Mouse (Mus musculus) fat pad, adult 2 months (tissue): Measurements from ENCODE around the gene Scn4a.

Source experiments
- DNase-seq: peaks from one replicate; pipeline ENCODE4 v3.0.0-alpha.2; 2011; ENCODE audit warnings: low read depth, low spot score; ENCODE audit errors: extremely low read depth

Scn4a gene

GRCm38 (mm10) chr11:106273811-106274210 is 79.3 kb downstream of the Scn4a start:
- DNase-seq = no peak

GRCm38 (mm10) chr11:106273311-106273684 is 79.8 kb downstream of the Scn4a start:
- DNase-seq = no peak

DNA sequence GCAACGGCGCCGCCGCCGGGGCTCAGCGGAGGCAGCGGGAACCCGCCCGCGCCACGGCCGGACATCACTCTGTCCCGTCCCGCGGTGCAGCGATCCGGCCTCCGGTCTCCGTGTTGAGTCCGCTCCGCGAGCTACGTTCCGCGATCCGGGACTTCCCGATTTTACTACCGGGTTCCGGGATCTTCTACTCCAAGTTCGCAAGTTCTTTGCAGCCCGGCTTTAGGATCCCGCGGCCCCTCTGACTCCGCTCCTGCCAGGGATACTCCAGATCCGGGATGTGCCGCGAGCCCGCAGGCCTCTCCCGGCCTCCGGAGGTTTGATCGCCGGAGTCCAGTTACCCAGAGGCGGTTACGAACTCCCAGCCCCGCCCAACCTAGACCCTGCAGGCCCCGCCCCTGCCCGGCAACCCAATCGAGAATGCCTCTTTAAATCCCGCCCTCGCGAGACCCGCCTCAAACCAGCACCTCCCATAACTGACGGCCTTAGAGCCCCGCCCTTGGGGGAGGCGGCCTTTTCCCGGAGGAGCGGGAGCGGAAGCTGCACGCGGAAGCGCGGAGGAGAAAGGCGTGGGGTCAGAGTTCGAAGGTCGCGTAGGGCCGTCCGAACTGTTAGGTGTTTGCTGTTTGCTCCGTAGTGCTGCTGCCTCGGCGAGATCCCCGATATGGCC is 80.3 kb downstream of the Scn4a start, which contains the start of gene Smarcd2:
TSS of gene Smarcd2 (minus strand) at position 329 of the 667 bp plus-strand sequence.
- peak; percentile 82 for DNase-seq

DNA sequence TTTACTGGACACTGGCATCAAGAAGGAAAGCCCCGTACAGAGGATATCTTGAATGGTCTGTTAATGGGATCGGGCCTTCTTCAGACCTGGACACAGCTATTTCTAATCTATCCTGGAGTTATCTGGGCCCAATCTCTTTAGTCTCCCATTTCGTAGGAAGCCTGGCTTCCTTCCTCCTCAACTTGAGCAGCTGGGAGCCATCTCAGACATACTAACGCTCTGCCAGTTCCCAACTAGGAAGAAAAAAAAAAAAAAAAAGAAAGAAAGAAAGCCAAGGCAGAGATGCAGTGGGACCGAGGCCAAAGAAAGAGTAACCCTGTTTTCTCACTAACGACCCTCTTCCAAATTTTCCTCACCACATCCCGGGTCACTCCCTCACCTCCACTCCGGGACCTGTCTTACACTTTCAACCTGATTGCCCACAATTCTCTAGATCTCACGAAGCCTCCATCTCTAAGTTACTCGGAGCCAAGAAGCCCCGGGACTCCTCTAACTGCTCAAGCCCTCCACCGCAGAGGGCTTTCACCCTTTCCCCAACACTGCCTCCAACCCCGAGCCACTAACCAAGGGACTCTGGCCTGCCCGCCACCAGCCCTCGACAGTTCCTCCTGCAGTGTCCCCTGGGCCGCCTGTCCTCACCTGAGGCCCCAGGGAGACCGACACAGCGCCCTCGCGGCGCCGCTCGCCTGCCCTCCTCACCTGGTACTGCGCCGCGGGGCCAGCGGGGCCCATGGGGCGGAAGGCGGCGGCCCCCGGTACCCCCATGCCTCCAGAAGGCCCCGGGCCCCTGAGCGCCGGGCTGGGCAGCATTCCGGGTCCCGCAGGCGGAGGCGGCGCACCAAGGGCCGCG is 81.1 kb downstream of the Scn4a start:
- DNase-seq = no peak

DNA sequence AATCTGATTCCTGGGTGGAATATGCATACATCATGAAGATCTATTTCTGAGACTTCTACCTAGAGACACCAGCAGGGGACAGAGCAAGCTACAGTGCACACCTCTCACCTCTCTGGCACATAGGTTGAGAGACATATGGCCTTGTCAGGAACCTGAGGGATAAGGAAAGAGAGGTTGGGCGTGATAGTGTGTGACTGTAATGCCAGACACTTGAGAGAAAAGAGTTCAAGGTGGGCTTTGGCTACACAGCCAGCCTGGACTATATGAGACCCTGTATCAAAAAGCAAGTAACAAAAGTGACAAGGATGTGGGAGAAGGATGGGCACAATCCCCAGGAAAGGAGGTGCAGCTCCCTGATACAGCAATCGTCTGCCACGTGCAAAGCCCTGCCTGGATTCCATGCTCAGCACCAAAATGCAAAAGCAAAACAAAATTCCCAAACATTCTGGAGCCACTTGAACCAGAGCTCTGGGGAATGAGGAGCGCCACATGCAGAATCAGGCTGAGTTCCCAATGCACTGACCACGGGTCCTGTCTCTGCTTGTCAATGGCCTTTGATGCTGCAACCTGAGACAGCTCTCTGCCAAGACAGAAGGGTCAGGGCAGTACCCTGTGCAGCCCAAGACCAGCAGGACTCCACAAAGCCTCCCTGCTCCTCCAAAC is 81.8 kb downstream of the Scn4a start:
- no peak for DNase-seq

- no peak for DNase-seq
Observed at GRCm38 (mm10) chr11:106269060-106269431, 84.0 kb downstream of the Scn4a start.
